Mouse (Mus musculus): ENCODE data around the gene Sytl1.

DNA sequence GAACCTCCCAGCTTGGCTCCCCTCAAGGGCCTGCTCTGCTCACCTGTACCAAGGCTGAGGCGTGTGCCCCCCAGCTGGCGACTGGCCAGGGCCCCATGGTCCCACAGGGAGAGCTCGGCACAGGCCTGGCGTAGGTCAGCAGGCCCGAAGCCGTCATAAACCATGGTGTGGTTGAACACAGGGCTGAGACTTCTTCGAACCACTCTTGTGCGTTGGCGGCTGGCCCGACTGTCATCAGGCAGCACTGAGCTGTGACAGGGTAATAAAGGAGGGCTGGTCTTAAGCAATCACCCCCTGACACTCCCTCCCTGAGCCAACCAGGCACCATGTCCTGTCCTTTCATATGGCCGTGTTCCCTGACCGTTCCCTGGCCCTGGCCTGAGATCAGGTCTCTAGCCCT lies 9.5 kb downstream of the Sytl1 start:
- TF ChIP-seq ZNF384 (IDR thresholded peaks at IDR 0.05; ENCODE audit: low read depth, low read length) (no peak), NRF1 (IDR thresholded peaks at IDR 0.05; ENCODE audit: insufficient read depth, low read depth, low read length, poor library complexity, severe bottlenecking) (no peak), E2F4 (IDR thresholded peaks at IDR 0.05; ENCODE audit: borderline replicate concordance, low read depth, low read length) (no peak), CTCF (IDR thresholded peaks at IDR 0.05 in 2 of 3, conservative IDR thresholded peaks at IDR 0.05 in 1 of 3; ENCODE audit: control insufficient read depth in 1 of 3, insufficient read depth in 1 of 3, low read depth in 2 of 3, low read length in 3 of 3, poor library complexity in 1 of 3, severe bottlenecking in 1 of 3) (no peak), POLR2A (IDR thresholded peaks at IDR 0.05; ENCODE audit: control insufficient read depth in 1 of 2, insufficient read depth in 1 of 2, low read depth in 1 of 2, low read length in 2 of 2, poor library complexity in 1 of 2) (no peak), BHLHE40 (IDR thresholded peaks at IDR 0.05; ENCODE audit: borderline replicate concordance, low read depth, low read length) (no peak), MAX (IDR thresholded peaks at IDR 0.05; ENCODE audit: low read length) (no peak), MAZ (IDR thresholded peaks at IDR 0.05; ENCODE audit: low read depth, low read length) (no peak), GATA1 (IDR thresholded peaks at IDR 0.05; ENCODE audit: low read depth, low read length) (no peak), KAT2A (conservative IDR thresholded peaks at IDR 0.05; ENCODE audit: low read depth, low read length) (no peak), POLR2AphosphoS5 (IDR thresholded peaks at IDR 0.05; ENCODE audit: borderline replicate concordance, low read depth, low read length) (no peak), POLR2AphosphoS2 (IDR thresholded peaks at IDR 0.05; ENCODE audit: low read length) (no peak)
